Mouse (Mus musculus) splenic B cell, adult 2 months (primary cell): ENCODE measurements around the gene 4930558C23Rik.
"Not testable (repeated sequence)": the region's sequence is repeated elsewhere in the genome, so short reads cannot be mapped to it uniquely, and the experiment has no call there.

ENCODE experiments used
- DNase-seq: peaks from one replicate; pipeline ENCODE4 v3.0.0-alpha.2; 2011; ENCODE audit warnings: low read depth, low spot score
- H3K27me3 ChIP-seq: 2 replicates; pipeline ENCODE4 v1.6.1; 2012; ENCODE audit warnings: mild to moderate bottlenecking, low read length, moderate library complexity, mixed read lengths; ENCODE audit not compliant: control insufficient read depth, poor library complexity, insufficient read depth, severe bottlenecking
- H3K36me3 ChIP-seq: 2 replicates; pipeline ENCODE4 v1.6.1; 2012; ENCODE audit warnings: mild to moderate bottlenecking, low read length, moderate library complexity, mixed read lengths; ENCODE audit not compliant: control insufficient read depth, poor library complexity, insufficient read depth, severe bottlenecking

The 4930558C23Rik gene

DNA sequence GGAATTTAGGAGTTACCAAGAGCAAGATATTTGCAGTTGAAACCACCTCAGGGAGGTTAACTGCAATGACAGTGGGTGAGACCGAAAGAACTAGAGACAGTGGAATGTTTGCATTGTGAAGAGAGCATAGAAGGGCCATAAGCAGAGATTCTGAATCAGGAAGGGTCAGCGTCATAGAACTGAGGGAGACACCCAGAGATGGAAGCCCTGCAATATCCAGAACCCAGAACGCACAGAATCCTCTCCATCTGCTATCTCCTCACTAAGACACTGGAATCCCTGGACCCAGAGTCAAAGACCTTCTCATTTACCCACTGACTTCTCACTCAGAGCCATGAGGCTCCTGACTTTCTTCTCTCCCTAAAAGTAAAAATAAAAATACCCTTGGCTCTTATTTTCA is at the start of gene 4930558C23Rik:
Gene 4930558C23Rik, minus strand, starts transcription at position 101 of the 400 bp plus-strand sequence.
- H3K27me3 ChIP-seq = no peaks in the 10 kb centered on the region
- H3K36me3 ChIP-seq = no peaks in the 10 kb centered on the region
- no peak for DNase-seq

DNA sequence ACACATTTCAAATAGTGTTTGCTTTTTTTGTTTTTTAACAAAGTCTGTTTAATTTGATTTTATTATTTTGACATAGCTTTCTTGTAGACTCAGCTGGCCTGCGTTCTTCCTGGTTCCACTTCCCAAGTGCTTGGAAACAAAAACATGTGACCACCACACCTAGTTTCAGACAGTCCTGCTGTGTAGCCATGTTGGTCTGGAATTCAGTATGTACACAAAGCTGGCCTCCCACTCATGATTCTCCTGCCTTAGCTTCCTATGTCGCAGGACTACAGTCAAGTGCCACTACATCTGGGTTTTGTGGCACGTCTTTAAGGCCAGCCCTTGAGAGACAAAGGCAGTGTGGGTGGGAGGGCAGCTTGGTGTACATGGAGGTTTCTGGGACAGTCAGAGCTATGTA is 48.3 kb upstream of the 4930558C23Rik start:
- no peak for DNase-seq
- no peaks in the 10 kb centered on the region for H3K27me3 ChIP-seq
- H3K36me3 ChIP-seq = peaks cover 8% of the 10 kb centered on the region

DNA sequence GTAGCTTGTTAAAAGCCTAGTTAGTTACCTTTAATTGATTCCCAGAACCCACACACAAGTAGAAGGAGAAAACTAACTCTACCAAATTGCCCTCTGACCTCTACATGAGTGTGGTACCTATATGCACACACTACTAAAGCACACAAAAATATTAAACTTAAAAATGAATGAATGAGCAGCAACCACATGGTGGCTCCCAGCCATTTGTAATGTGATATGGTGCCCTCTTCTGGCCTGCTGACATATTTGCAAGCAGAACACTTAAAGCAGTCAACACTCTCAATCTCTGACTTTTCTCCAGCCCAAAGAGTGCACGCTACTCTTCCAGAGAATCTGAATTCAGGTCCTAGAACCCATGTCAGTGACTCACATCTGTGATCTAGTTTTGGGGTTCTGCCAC is 47.8 kb upstream of the 4930558C23Rik start:
- Histone ChIP-seq H3K27me3 (no peaks in the 10 kb centered on the region), H3K36me3 (peaks cover 8% of the 10 kb centered on the region)
- peak; percentile 81 for DNase-seq

DNA sequence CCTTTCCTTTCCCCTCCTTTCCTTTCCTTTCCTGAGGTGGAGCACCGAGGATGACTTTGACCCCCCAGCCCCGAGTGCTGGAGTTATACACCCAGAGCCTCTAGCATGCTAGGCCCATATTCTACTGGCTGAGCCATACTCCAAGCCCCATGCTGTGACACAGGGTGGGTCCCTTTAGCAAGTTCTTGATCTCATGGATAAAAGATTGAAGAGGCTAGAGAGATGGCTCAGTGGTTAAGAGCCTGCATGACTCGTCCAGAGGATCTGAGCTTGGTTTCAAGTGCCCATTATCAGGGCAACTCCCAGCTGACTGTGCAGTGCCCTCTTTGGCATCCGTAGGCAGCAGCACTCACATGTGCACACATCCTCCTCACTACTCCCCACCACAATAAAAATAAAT is 42.7 kb upstream of the 4930558C23Rik start:
- DNase-seq = no peak
- H3K27me3 ChIP-seq = no peaks in the 10 kb centered on the region
- H3K36me3 ChIP-seq = no peaks in the 10 kb centered on the region

DNA sequence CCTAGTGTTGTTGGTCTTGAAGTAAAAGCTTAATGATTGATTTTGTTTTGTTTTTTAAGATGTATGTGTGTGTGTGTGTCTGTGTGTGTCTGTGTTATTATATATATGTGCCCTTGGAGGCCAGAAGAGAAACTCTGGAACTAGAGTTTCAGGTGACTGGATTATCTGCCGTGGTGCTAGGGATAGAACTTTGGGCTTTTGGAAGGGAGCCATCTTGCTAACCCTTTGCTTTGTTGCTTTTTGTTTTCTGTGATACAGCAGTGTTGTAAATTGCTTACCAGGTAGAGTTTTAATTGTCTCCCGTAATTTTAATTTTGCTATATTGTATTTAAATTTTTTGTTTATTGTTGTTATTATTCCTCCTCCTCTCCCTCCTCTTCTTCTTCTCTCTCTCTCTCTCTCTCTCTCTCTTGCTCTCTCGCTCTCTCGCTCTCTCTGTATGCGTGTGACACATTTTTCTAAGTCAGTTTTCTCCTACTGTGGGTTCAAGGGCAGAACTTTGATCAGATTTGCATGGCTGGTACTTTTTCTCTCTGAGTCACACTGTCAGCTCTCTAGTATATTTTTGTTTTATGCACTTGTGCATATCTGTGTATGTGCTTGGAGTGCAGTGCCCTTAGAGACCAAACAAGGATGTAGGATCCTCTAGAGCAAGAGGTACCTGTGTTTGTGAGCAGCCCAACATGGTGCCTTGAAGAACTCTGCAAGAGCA is 39.9 kb upstream of the 4930558C23Rik start:
- H3K36me3 ChIP-seq = no peaks in the 10 kb centered on the region
- DNase-seq = no peak

DNA sequence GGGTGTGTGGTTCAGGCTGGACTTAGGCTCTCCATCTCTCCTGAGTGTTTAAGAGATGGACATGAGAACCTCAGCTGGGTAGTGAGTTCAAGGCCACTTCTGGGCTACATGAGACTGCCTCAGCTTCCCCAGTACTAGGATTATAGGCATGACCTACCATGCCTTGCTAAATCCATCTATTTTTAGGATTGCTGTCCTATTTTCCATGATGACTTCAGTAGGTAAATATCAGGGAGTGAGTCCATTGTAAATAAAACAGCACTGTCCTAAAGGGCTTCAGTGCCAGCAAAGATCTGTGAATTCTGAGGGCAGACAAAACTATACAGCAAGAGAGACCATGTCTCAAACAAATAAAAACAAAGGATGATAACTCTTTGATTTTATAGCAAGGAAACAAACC is 37.0 kb upstream of the 4930558C23Rik start:
- DNase-seq = no peak
- Histone ChIP-seq H3K27me3 (no peaks in the 10 kb centered on the region), H3K36me3 (no peaks in the 10 kb centered on the region)

More for the DNA sequence above, 39.9 kb upstream of the 4930558C23Rik start:
- no peaks in the 10 kb centered on the region for H3K27me3 ChIP-seq

DNA sequence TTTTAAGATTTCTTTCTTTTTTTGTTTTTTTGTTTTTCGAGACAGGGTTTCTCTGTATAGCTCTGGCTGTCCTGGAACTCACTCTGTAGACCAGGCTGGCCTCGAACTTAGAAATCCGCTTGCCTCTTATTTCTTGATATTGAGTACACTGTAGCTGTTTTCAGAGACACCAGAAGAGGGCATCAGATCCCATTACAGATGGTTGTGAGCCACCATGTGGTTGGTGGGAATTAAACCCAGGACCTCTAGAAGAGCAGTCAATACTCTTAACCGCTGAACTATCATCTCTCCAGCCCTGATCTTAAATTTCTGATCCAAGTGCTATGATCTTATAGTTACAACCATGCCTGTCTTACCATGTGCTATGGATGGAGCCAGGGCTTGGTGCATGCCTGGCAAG is 36.0 kb upstream of the 4930558C23Rik start:
- H3K36me3 ChIP-seq, DNase-seq, H3K27me3 ChIP-seq: not testable (repeated sequence)

DNA sequence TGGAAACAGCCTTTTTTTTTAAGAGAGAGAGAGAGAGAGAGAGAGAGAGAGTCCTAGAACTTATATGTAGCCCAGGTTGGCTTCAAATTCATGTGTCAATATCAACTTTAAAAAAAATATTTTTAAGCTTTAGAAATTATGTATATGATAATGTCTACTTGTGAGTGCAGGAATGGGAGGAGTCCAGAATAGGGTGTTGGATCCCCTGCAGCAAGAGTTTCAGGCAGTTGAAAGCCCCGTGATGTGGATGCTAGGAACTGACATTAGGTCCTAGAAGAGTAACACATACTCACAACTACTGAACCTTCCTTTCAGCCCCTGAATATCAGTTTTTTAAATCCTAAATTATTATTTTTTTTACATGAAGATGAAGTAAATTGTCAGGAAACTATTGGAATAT is 32.9 kb upstream of the 4930558C23Rik start:
- Histone ChIP-seq H3K36me3 (no peaks in the 10 kb centered on the region), H3K27me3 (no peaks in the 10 kb centered on the region)
- no peak for DNase-seq

DNA sequence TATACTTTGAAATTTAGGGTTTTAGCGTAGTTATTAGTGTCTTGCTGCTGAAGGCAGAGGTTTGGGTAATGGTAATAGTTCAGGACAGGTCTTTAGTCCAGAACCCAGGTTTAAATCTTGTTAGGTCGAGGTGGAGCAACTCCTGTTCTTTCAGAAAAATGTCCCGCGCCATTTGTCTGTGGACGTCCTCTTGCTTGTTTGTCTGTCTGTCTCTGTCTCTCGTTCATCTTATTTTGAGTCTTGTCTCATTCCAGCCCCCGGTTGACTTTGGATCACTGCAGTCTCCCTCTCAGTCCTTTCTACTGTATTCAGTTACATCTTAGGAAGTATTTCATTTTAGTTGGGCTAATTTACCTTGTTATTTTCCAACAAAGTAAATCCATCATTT is 32.3 kb upstream of the 4930558C23Rik start:
- no peak for DNase-seq
- Histone ChIP-seq H3K36me3 (no peaks in the 10 kb centered on the region), H3K27me3 (no peaks in the 10 kb centered on the region)

DNA sequence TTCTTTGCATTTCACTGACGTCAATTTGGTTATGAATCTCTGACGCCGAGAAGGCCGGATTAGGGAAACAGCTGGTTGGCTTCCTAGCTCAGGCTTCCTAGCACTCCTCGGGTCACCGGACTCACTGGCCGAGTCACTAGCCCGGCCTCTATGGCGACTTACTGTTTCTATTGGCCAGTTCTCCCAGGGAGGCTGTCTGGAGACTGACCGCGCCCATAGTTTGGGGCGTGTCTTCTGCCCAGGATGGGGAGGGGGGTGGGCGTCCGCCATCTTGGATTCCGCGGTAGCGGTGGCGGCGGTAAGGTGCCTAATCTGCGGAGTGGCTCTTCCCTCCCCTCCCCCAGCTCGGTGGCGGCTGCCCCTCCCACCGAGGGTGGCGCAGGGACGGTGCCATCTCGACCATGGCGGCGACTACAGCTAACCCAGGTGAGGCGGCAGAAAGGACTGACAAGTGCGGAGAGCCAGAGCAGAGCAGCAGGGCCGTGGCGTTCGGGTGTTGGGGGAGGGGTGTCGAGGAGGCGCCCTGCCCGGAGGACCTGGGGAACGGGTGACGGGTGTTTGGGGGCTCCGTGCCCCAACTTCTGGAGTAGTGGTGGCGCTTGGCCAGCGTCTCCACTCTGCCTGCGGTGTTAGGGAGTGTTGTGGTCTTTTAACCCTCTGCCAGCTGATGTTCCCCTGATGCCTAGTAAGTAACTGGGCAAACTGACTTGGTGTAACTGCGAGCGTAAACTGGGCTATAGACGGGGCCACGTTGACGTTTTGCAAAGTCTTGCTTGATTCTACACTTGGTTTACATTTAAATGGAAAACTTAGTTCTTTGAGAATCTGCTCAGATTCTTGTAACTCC is 31.7 kb upstream of the 4930558C23Rik start, which contains the start of gene Arnt:
Gene Arnt, plus strand, starts transcription at position 253 of the 847 bp plus-strand sequence.
- DNase-seq = peak; percentile 97
- Histone ChIP-seq H3K36me3 (no peaks in the 10 kb centered on the region), H3K27me3 (no peaks in the 10 kb centered on the region)

DNA sequence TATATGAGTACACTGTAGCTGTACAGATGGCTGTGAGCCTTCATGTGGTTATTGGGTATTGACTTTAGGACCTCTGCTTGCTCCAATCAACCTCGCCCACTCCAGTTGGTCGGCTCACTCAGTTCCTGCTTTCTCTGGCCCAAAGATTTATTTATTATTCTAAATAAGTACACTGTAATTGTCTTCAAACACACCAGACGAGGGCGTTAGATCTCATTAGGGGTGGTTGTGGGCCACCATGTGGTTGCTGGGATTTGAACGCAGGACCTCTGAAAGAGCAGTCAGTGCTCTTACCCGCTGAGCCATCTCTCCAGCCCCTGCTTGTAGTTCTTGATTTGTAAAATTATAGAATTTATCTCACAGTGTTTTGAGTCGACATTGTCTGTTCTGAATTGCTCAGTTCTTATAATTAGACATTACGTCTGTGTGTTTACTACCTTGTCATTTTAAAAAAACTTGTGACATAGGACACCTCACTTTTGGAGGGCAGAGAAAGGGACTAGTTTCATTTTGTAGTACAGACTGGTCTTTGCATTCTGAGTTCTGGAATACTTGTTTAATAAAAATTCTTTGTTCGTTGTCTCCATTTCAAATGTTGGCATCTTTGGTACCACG is 30.8 kb upstream of the 4930558C23Rik start:
- H3K27me3 ChIP-seq = no peaks in the 10 kb centered on the region
- DNase-seq = peak; percentile 31
- H3K36me3 ChIP-seq = no peaks in the 10 kb centered on the region

DNA sequence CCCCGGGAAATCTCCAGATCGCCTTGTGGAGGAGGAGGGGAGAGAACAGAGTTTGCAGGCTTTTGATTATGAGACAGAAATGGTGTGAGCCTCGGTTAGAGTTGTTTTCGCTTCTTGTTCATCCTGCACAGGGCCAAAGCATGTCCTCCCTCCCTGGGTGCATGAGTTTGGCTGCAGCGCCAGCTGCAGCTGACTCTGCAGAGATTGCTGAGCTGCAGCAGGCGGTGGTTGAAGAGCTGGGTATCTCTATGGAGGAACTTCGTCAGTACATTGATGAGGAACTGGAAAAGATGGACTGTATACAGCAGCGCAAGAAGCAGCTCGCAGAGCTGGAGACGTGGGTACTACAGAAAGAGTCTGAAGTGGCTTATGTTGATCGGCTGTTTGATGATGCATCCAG is 25.8 kb upstream of the 4930558C23Rik start:
- H3K36me3 ChIP-seq, DNase-seq, H3K27me3 ChIP-seq: not testable (repeated sequence)

DNA sequence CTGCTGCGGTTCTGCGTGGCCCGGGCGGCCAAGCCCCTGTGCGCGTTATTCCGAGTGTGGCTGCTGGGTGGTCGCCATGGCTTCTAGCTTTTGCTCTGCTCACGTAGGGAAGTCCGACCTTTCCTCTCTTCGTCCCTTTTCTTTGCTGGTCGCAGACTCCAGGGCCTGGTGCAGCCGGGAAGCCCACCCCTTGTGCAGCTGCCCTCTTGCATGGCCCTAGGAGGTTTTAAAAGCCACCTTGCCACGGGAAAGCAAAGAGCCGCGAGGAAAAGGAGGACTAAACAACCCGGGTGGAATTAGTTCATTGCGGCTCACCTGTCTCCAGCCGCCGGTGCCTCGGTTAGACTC is 25.2 kb upstream of the 4930558C23Rik start:
- not testable (repeated sequence) for H3K27me3 ChIP-seq, DNase-seq, H3K36me3 ChIP-seq

DNA sequence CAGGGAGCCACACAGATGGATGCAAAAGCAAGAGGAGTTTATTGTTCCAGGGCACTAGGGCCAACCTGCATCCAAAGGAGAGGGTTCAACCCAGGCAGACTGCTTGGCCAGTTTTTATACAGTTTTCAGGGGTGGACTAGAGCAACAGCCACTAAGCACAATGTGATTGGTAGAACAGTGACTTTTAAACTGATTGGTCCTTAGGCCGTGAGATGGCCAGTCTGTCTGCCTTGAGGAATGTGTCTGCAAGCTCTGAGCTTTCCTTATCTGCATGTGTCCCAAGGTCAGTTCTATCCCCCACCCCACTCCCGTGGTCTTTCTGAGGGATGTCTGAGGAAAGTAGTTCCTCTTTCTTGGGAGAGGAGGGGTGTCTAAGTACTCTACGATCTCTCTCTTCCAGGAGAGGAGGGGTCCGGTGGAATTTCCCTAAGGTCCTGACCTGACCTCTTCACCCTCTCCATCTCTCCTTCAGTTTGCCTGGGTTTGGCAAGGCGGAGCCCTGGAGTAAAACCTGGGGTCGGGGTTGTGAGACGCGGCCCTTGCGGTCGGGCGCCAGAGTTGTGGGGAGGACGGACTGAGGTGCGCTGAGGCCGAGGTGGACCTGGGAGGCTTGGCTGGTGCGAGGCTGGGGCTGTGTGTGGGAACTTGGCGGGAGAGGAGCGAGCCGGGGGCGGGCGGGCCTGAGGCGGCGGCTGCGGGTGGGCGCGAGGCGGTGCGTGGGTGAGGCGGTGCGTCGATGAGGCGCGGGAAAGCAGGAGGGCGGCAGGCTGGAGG is 24.7 kb upstream of the 4930558C23Rik start:
- H3K27me3 ChIP-seq, H3K36me3 ChIP-seq, DNase-seq: not testable (repeated sequence)
